Comparison of ENCODE assay signal across 8 mouse cellular contexts in the genomic region with DNA sequence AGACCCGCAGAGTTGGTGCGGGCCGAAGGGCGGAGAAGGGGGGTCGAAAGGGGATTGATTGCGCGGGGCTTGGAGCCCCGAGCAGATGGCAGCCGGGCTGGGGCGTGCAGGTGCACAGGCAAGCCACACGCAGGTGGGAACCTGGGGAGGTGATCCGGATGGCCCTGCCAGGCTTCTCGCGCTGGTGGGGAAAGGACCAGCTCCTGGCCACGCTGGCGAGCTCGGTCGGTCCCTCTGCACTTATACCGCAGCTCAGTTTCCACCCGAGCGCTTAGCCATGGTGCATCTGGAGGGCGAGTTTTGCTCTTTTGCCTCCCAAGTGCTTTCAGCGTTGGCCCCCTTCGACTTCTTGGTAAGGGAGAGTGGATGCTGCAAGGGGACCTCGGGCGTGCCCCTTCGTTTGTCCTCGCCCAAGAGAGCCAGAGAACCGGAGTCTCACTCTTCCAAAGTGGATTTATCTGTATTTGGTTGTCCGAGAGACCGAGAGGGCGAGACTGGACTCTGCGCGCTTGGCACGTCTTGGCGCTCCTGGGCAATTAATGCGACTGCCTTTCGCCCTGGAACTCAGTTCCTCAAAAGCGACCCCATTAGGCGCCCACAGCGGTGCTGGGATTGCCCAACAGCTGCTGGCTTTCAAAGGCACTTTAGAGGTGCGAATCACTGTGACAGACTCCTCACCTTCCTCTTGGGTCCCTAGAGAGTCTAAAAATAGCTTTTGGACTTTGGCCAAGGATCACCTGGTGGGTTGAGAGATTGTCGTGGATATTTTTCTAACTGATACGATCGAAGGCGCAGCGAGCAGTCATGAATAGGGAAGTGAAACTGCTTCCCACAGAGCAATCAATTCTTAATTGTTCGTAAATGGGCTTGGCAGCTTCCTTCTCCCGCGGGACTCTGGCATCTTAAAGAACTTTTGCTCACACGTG. TPM values are rescaled to one million over a fixed set of nuclear protein-coding genes. Genes with fewer than 3 reads are reported as not detected.
DNase-seq lines count a peak whose midpoint lies in the region; ATAC-seq and TF ChIP-seq lines count a peak whose summit lies in the region.

No protein-coding gene starts in this region.

- no peak overlapping the region; the same call in 1 of the 2 replicates for H3K27ac ChIP-seq in left cerebral cortex, adult 2 months
- no peak overlapping the region; the same call in 1 of the 2 replicates for H3K27ac ChIP-seq in brown adipose tissue, adult 24 weeks (replicated peaks; ENCODE audit: low read depth, low read length)
- H3K27ac ChIP-seq in forebrain, embryonic 14.5 days (ENCODE audit: low read depth, low read length), result no peak overlapping the region
- H3K27ac ChIP-seq in hindbrain, embryonic 13.5 days, result no peak overlapping the region
- no peak overlapping the region for H3K27ac ChIP-seq in midbrain, embryonic 16.5 days (ENCODE audit: low read length)

- no peaks in the 10 kb centered on the region for H3K9me3 ChIP-seq in forebrain, embryonic 14.5 days (replicated peaks; ENCODE audit: control insufficient read depth, low read length)
- H3K9me3 ChIP-seq in hindbrain, embryonic 13.5 days, result no peaks in the 10 kb centered on the region
- H3K9me3 ChIP-seq in midbrain, embryonic 16.5 days (replicated peaks; ENCODE audit: control insufficient read depth, low read length, poor library complexity, severe bottlenecking), result no peaks in the 10 kb centered on the region

- peak overlapping the region; percentile 100 for H3K4me2 ChIP-seq in forebrain, embryonic 14.5 days (ENCODE audit: low read length)
- peak overlapping the region; percentile 95 for H3K4me2 ChIP-seq in hindbrain, embryonic 13.5 days
- H3K4me2 ChIP-seq in midbrain, embryonic 16.5 days (ENCODE audit: low read length), result peak overlapping the region; percentile 96

- no peaks in the 10 kb centered on the region for H3K36me3 ChIP-seq in forebrain, embryonic 14.5 days (ENCODE audit: control insufficient read depth, insufficient read depth, low read length)
- H3K36me3 ChIP-seq in hindbrain, embryonic 13.5 days, result no peaks in the 10 kb centered on the region
- no peaks in the 10 kb centered on the region for H3K36me3 ChIP-seq in midbrain, embryonic 16.5 days (ENCODE audit: control insufficient read depth, insufficient read depth, low read length)

- no peak; the same call in 1 of the 2 replicates for ATAC-seq in forebrain, embryonic 14.5 days
- ATAC-seq in hindbrain, embryonic 13.5 days (ENCODE audit: low FRiP score), result no peak; the same call in 1 of the 2 replicates
- peak; percentile 46 for ATAC-seq in midbrain, embryonic 16.5 days

- H3K4me1 ChIP-seq in brown adipose tissue, adult 24 weeks (ENCODE audit: control insufficient read depth, insufficient read depth, insufficient read length, low read length), result no peaks in the 10 kb centered on the region
- H3K4me1 ChIP-seq in forebrain, embryonic 14.5 days (ENCODE audit: control insufficient read depth, insufficient read depth, low read length), result peaks cover 8% of the 10 kb centered on the region
- H3K4me1 ChIP-seq in hindbrain, embryonic 13.5 days (replicated peaks), result peaks cover 24% of the 10 kb centered on the region
- H3K4me1 ChIP-seq in midbrain, embryonic 16.5 days (ENCODE audit: control insufficient read depth, insufficient read depth, low read length), result peaks cover 9% of the 10 kb centered on the region; the same call in 1 of the 2 replicates

- TF ChIP-seq CTCF in left cerebral cortex, adult 2 months (IDR thresholded peaks at IDR 0.05), result no peak

- peaks cover 8% of the 10 kb centered on the region; the same call in 1 of the 2 replicates for H3K27me3 ChIP-seq in forebrain, embryonic 14.5 days (replicated peaks; ENCODE audit: control insufficient read depth, insufficient read depth, low read length)
- peaks cover 48% of the 10 kb centered on the region for H3K27me3 ChIP-seq in hindbrain, embryonic 13.5 days
- H3K27me3 ChIP-seq in midbrain, embryonic 16.5 days (ENCODE audit: control insufficient read depth, insufficient read depth, low read depth, low read length), result peaks cover 6% of the 10 kb centered on the region; the same call in 1 of the 2 replicates

- DNase-seq in left cerebral cortex, adult 2 months (ENCODE audit: extremely low spot score in 1 of 2, low spot score in 2 of 2), result peak; percentile 15 to 16
- no peak for DNase-seq in left cerebral cortex, postnatal 25 days (ENCODE audit: low spot score in 2 of 2)
- peak; percentile 37 for DNase-seq in forebrain, embryonic 14.5 days (ENCODE audit: low spot score)
- DNase-seq in liver, result peak; percentile 15
- DNase-seq in testis, postnatal 10 days (ENCODE audit: low spot score), result peak; percentile 61

- under 1% methylated on average over 51 of the region's 51 CpGs for WGBS in forebrain, embryonic 14.5 days
- under 1% methylated on average over 50 of the region's 51 CpGs for WGBS in hindbrain, embryonic 13.5 days
- under 1% methylated on average over 50 of the region's 51 CpGs for WGBS in midbrain, embryonic 16.5 days

- peak overlapping the region; percentile 69 for H3K4me3 ChIP-seq in left cerebral cortex, adult 2 months
- peak overlapping the region; percentile 61 for H3K4me3 ChIP-seq in brown adipose tissue, adult 24 weeks (ENCODE audit: insufficient read depth, low read depth, low read length)
- H3K4me3 ChIP-seq in forebrain, embryonic 14.5 days (ENCODE audit: low read depth, low read length), result peak overlapping the region; percentile 59
- peak overlapping the region; percentile 58 for H3K4me3 ChIP-seq in hindbrain, embryonic 13.5 days
- H3K4me3 ChIP-seq in midbrain, embryonic 16.5 days (ENCODE audit: low read depth, low read length), result peak overlapping the region; percentile 57

- H3K9ac ChIP-seq in forebrain, embryonic 14.5 days (ENCODE audit: low read length), result peak overlapping the region; percentile 57
- peak overlapping the region; percentile 74 for H3K9ac ChIP-seq in hindbrain, embryonic 13.5 days
- peak overlapping the region; percentile 51 for H3K9ac ChIP-seq in midbrain, embryonic 16.5 days (ENCODE audit: low read depth, low read length)

- intact Hi-C loops in left cerebral cortex, adult 2 months (cut with DNase I), result loop anchor here (2.0 to 10.0 kb wide), 2 partner anchors 62 to 220 kb away; a partner anchor contains a TSS
- intact Hi-C loops in left cerebral cortex, postnatal 25 days (cut with DNase I), result no loop called here

RNA-seq across cellular contexts. Expression of a gene that starts 0.8 kb away (rescaled TPM):
- 1 to 10 TPM; 5.8 to 6.2 TPM for total RNA-seq in left cerebral cortex, adult 2 months (2021)
- 1 to 10 TPM; 3.4 to 4.2 TPM for total RNA-seq in left cerebral cortex, postnatal 25 days (2021)
- polyA plus RNA-seq in brown adipose tissue, adult 24 weeks (2012; ENCODE audit: insufficient read depth, insufficient read length, missing spikeins), result 2.0 and 3.6 TPM in 2 replicates
- 1.2 and 1.6 TPM in 2 replicates for polyA plus RNA-seq in forebrain, embryonic 14.5 days (2014; fragmentation: Nextera tagmentation; extraction: Ambion mirVana)
- 3.4 and 3.9 TPM in 2 replicates for polyA plus RNA-seq in hindbrain, embryonic 13.5 days (2015; fragmentation: Nextera tagmentation; extraction: Ambion mirVana)
- polyA plus RNA-seq in midbrain, embryonic 16.5 days (2015; fragmentation: Nextera tagmentation; extraction: Ambion mirVana), result 1.3 and 2.1 TPM in 2 replicates

RNA-seq across cellular contexts. Expression of a gene that starts 16.6 kb away (rescaled TPM):
- 10 to 100 TPM; 27.3 to 27.7 TPM for total RNA-seq in left cerebral cortex, adult 2 months (2021)
- total RNA-seq in left cerebral cortex, postnatal 25 days (2021), result 10 to 100 TPM; 23.3 to 26.4 TPM
- polyA plus RNA-seq in brown adipose tissue, adult 24 weeks (2012; ENCODE audit: insufficient read depth, insufficient read length, missing spikeins), result 5.5 and 7.3 TPM in 2 replicates
- 21.2 and 24.0 TPM in 2 replicates for polyA plus RNA-seq in forebrain, embryonic 14.5 days (2014; fragmentation: Nextera tagmentation; extraction: Ambion mirVana)
- 20.7 and 21.4 TPM in 2 replicates for polyA plus RNA-seq in hindbrain, embryonic 13.5 days (2015; fragmentation: Nextera tagmentation; extraction: Ambion mirVana)
- 20.8 and 22.8 TPM in 2 replicates for polyA plus RNA-seq in midbrain, embryonic 16.5 days (2015; fragmentation: Nextera tagmentation; extraction: Ambion mirVana)

Comparison
In these comparisons a context has a peak if more than half of its experiments do, and no peak if none do; other contexts are left out.
1. DNase-seq: peak in left cerebral cortex, adult 2 months (2 of 2), forebrain, embryonic 14.5 days (single experiment), liver (single experiment) and testis, postnatal 10 days (single experiment); none in left cerebral cortex, postnatal 25 days (0 of 2).
2. Peak in every context shown above with its lines, with median percentiles within 50 percentile points of each other: H3K4me3 ChIP-seq, H3K4me2 ChIP-seq and H3K9ac ChIP-seq.